Mouse (Mus musculus): Measurements from ENCODE around the gene Lyzl6. TPM values are rescaled to one million over a fixed set of nuclear protein-coding genes. Genes with fewer than 3 reads are reported as not detected.
"Not testable (repeated sequence)": the region's sequence is repeated elsewhere in the genome, so short reads cannot be mapped to it uniquely, and the experiment has no call there.

The Lyzl6 gene
- not detected for total RNA-seq (2021)
- long read RNA-seq, experiment 1, result 0 reads
- long read RNA-seq, experiment 2, result 0 reads

- DNase-seq (ENCODE audit: low spot score in 2 of 2), result no peak
Measured at GRCm38 (mm10) chr11:103638790-103639189, at the start of gene Lyzl6. TSS of gene Lyzl6 (minus strand) at chr11:103638890.

GRCm38 (mm10) chr11:103686706-103687105 is 48.0 kb upstream of the Lyzl6 start:
- DNase-seq (ENCODE audit: low spot score in 2 of 2), result no peak

- peak; percentile 71 to 75 for DNase-seq (ENCODE audit: low spot score in 2 of 2)
Measured at GRCm38 (mm10) chr11:103685261-103685736, 46.6 kb upstream of the Lyzl6 start.

- DNase-seq (ENCODE audit: low spot score in 2 of 2), result no peak
Measured at GRCm38 (mm10) chr11:103683667-103684334, 45.1 kb upstream of the Lyzl6 start.

- DNase-seq (ENCODE audit: low spot score in 2 of 2), result not testable (repeated sequence)
Measured at GRCm38 (mm10) chr11:103677042-103677441, 38.4 kb upstream of the Lyzl6 start.

- DNase-seq (ENCODE audit: low spot score in 2 of 2), result peak in 1 of 2 experiments; percentile 80
Measured at GRCm38 (mm10) chr11:103675556-103675955, 36.9 kb upstream of the Lyzl6 start.

- DNase-seq (ENCODE audit: low spot score in 2 of 2), result no peak
Measured at GRCm38 (mm10) chr11:103666907-103667426, 28.3 kb upstream of the Lyzl6 start.

- DNase-seq (ENCODE audit: low spot score in 2 of 2), result peak in 1 of 2 experiments; percentile 77
Measured at GRCm38 (mm10) chr11:103666181-103666906, 27.7 kb upstream of the Lyzl6 start.

- DNase-seq (ENCODE audit: low spot score in 2 of 2), result no peak
Measured at GRCm38 (mm10) chr11:103665695-103666094, 27.0 kb upstream of the Lyzl6 start.

GRCm38 (mm10) chr11:103663119-103663518 is 24.4 kb upstream of the Lyzl6 start:
- DNase-seq (ENCODE audit: low spot score in 2 of 2), result no peak

- peak in 1 of 2 experiments; percentile 68 for DNase-seq (ENCODE audit: low spot score in 2 of 2)
Measured at GRCm38 (mm10) chr11:103662546-103662945, 23.9 kb upstream of the Lyzl6 start.

- DNase-seq (ENCODE audit: low spot score in 2 of 2), result no peak
Measured at GRCm38 (mm10) chr11:103661863-103662262, 23.2 kb upstream of the Lyzl6 start.

- DNase-seq (ENCODE audit: low spot score in 2 of 2), result no peak
Measured at GRCm38 (mm10) chr11:103658189-103658588, 19.5 kb upstream of the Lyzl6 start.

GRCm38 (mm10) chr11:103656520-103656919 is 17.8 kb upstream of the Lyzl6 start:
- DNase-seq (ENCODE audit: low spot score in 2 of 2), result no peak

GRCm38 (mm10) chr11:103653359-103653965 is 14.8 kb upstream of the Lyzl6 start:
- DNase-seq (ENCODE audit: low spot score in 2 of 2), result peak in 1 of 2 experiments; percentile 64

GRCm38 (mm10) chr11:103651426-103651825 is 12.7 kb upstream of the Lyzl6 start:
- DNase-seq (ENCODE audit: low spot score in 2 of 2), result no peak

- DNase-seq (ENCODE audit: low spot score in 2 of 2), result no peak
Measured at GRCm38 (mm10) chr11:103649983-103650493, 11.3 kb upstream of the Lyzl6 start.

GRCm38 (mm10) chr11:103649301-103649982 is 10.8 kb upstream of the Lyzl6 start, which contains the start of gene Rprml:
TSS of gene Rprml (plus strand) at chr11:103649570.
- peak; percentile 69 to 84 for DNase-seq (ENCODE audit: low spot score in 2 of 2)

- DNase-seq (ENCODE audit: low spot score in 2 of 2), result peak in 1 of 2 experiments; percentile 51
Measured at GRCm38 (mm10) chr11:103648656-103649055, 10.0 kb upstream of the Lyzl6 start.

- no peak for DNase-seq (ENCODE audit: low spot score in 2 of 2)
Measured at GRCm38 (mm10) chr11:103647921-103648620, 9.4 kb upstream of the Lyzl6 start.
